Mouse (Mus musculus) thymus, adult 18-20 months (tissue): ENCODE measurements around the gene Fbxo42.
A peak's percentile ranks its signal among the peaks of the same experiment; 100 is the strongest.
"Not testable (repeated sequence)": the region's sequence is repeated elsewhere in the genome, so short reads cannot be mapped to it uniquely, and the experiment has no call there.

Experiments used
- DNase-seq, 2 experiments: peaks; one replicate each; pipeline ENCODE4 v3.0.0; 2022; ENCODE audit warnings: mixed read lengths in 2 of 2

The Fbxo42 gene

GRCm38 (mm10) chr4:141137740-141138139 lies 10.0 kb upstream of the Fbxo42 start:
- DNase-seq = not testable (repeated sequence)

- no peak for DNase-seq
Measured at GRCm38 (mm10) chr4:141138425-141139115, 9.1 kb upstream of the Fbxo42 start.

DNA sequence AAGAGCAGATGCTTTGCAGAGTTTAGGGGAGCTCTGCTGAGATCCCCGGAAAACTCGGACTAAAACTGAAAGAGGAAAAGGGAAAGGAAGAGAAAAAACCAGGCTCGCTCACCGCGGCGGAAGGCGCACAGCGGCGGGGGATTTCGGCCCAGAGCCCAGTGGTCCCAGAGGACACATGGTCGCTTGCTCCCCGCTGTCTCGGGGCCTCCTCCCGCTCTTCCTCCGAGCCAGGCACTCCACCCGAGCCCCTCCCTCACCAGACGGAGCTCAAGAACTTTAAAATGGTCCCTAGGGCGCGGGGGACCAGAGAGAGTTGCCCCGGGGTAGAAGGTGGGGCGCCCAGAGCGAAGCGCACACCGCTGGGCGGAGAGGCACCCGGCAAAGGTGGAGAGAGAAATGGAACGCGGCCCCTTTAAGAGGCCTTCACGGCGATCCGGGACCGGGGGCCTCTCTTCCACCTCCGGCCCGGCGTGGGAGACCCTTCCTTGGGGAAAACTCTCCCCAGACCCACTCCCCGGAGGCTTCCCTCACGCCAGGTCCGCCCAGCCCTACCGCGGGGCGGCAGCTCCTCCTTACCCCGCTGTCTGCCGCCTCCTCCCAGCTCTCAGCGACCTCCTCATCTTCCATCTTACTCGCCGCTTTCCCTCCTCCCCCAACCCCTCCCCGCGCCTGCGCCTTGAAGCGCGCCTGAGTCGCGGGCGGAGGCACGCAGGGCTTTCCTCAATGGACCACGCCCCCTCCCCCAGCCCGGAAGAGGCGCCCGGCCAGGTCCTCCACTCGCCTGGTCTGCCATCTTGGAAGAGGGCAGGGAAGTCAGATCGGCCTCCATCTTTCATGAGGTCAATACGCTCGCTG lies 8.4 kb upstream of the Fbxo42 start, which contains the start of gene Szrd1:
Szrd1 (minus strand) TSS at position 660 of the 855 bp plus-strand sequence.
- peak; percentile 98 for DNase-seq

DNA sequence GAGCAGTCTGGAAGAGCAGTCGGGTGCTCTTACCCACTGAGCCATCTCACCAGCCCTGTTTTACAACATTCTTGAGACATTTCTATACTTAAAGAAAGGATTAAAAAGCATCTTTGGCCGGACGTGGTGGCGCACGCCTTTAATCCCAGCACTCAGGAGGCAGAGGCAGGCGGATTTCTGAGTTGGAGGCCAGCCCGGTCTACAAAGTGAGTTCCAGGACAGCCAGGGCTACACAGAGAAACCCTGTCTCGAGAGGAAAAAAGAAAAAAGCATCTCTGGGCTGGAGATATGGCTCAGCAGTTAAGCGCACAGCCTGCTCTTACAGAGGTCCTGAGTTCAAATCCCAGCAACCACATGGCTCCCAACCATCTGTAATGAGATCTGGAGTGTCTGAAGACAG lies 7.4 kb upstream of the Fbxo42 start:
- not testable (repeated sequence) for DNase-seq

- no peak for DNase-seq
Measured at GRCm38 (mm10) chr4:141140967-141141366, 6.7 kb upstream of the Fbxo42 start.

DNA sequence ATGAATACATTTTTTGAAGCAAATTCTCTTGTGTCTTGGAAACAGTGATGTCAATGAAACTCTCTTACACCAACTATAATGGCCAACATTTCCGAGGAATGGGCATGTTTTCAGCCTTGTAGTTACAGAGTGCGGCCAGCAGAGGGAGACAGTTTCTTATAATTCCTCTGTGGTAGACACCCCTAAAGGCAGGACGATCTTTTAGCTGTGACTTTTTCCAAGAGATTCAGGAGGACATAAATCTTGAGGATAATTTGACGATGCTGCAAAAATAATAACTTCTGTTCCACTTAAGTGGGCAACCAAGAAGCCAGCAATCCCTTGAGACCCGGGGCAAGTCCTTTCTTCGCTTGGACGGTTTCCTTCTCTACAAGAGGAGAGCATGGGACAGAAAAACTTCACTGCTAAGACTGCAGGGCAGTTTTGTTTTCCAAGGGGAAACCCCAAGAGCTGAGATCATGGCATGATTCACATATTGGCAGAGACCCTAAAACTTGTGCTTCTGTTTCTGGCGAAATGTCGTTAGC lies 5.4 kb upstream of the Fbxo42 start:
- peak; percentile 30 to 63 for DNase-seq

- DNase-seq = not testable (repeated sequence)
Measured at GRCm38 (mm10) chr4:141145124-141145523, 2.6 kb upstream of the Fbxo42 start.

- no peak for DNase-seq
Measured at GRCm38 (mm10) chr4:141146491-141147033, 1.2 kb upstream of the Fbxo42 start.

- peak; percentile 49 to 62 for DNase-seq
Measured at GRCm38 (mm10) chr4:141148009-141148801, 492 bp downstream of the Fbxo42 start.

DNA sequence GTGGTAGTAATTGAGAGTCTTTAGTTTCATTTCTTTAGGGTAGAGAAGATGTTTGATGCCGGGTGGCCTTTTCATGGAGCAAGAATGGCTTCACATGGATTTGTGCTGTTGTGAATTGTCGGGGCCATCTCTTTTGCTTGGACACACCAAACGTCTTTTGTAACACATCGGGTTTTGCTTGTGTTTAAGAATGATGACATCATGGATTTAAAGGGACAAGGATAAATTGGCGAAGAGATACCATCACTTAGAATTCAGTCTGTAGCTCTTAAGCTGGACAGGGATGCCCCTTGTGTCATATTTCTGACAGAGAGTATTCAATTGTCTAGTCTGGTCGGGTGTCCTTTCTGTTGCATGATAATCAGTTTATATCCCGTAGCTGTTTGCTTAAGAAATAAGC lies 1.4 kb downstream of the Fbxo42 start:
- DNase-seq = no peak

- DNase-seq = no peak
Measured at GRCm38 (mm10) chr4:141157485-141157884, 9.8 kb downstream of the Fbxo42 start.

GRCm38 (mm10) chr4:141158609-141159008 lies 10.9 kb downstream of the Fbxo42 start:
- no peak for DNase-seq

GRCm38 (mm10) chr4:141159093-141159492 lies 11.4 kb downstream of the Fbxo42 start:
- no peak for DNase-seq

DNA sequence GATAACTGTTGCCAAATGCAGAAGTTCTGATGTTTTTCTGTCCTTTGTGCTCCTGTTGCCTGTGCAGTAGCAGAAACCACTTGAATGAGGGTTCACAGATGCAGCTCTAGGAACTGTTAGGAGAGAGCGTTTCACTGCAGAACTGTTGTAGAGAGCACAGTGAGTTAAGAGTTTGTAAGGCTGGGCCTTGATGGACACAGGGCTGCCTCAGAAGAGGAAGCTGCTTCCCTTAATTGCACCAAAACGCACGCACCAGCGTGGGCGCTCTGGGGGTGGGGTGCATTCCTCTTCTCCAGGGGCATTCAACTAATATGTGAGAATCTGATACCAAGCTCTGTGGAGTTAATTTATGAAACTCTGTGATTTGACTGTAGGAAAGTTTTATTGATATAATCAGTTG lies 12.0 kb downstream of the Fbxo42 start:
- no peak for DNase-seq

- no peak for DNase-seq
Measured at GRCm38 (mm10) chr4:141160193-141160592, 12.5 kb downstream of the Fbxo42 start.

- DNase-seq = no peak
Measured at GRCm38 (mm10) chr4:141161699-141162208, 14.0 kb downstream of the Fbxo42 start.

DNA sequence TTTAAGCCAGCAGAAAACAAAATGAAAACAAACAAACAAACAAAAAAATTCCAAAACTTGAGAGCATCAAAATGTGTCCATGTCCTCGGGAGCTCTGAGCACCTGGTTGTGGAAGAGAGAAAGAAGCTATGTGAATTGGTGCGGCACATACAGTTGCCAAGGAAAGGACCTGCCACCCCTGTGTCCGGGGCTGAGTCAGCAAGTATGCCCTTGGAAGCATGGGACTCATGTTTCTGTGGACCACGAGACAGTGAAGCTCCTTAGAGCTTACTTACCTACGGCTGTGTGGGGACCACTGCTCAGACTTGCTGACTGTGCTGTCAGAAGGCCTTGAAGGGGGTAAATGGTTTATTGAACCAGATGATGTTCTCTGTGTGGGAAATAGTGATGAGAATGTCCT lies 16.0 kb downstream of the Fbxo42 start:
- no peak for DNase-seq

GRCm38 (mm10) chr4:141165744-141166292 lies 18.1 kb downstream of the Fbxo42 start:
- DNase-seq = no peak

DNA sequence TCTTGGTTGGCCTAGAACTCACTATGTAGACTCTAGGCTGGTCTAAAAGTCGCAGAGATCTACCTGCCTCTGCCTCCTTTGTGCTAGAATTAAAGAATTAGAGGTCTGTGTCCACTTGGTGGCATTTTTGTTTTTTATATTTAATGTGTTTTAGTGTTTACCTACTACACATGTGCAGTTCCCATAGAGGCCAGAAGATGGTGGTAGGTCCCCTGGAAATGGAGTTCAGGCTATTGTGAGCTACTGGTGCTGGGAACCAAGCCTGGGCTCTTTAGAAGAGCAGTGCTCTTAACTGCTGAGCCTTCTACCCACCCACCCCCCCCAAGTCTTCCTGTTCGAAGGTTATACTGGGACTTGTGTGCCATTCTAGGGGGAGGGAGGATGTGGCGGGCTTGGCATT lies 19.4 kb downstream of the Fbxo42 start:
- no peak for DNase-seq

GRCm38 (mm10) chr4:141172121-141172520 lies 24.4 kb downstream of the Fbxo42 start:
- DNase-seq = no peak

- no peak for DNase-seq
Measured at GRCm38 (mm10) chr4:141175783-141176182, 28.1 kb downstream of the Fbxo42 start.

GRCm38 (mm10) chr4:141176328-141176838 lies 28.7 kb downstream of the Fbxo42 start:
- DNase-seq = no peak
